Mouse (Mus musculus) kidney, postnatal 14 days (tissue): ENCODE data around the gene Nhsl2.
A peak's percentile ranks its signal among the peaks of the same experiment; 100 is the strongest.

Experiments used
- DNase-seq: peaks from one replicate; pipeline ENCODE4 v3.0.0; 2022; ENCODE audit warnings: mixed read lengths

Gene Nhsl2

DNA sequence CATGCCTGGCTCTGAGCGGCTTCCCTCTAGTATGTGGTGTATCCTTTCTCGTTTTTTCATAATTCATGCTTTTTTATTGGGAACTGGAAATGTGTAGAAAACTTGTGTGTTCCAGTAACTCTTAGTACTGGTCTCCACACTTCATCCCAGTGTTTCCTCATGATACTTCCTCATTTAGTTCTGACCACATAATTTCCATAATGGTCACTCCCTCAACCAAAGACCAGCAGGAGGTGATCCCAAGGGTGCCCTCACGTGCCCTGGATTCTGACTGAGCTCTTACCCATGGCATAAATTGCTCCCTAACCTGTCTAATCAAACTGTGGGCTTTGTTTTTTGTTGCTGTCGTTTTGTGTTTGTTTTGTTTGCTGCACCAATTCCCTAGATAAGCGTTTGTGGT is 58.1 kb downstream of the Nhsl2 start:
- DNase-seq, result no peak

DNA sequence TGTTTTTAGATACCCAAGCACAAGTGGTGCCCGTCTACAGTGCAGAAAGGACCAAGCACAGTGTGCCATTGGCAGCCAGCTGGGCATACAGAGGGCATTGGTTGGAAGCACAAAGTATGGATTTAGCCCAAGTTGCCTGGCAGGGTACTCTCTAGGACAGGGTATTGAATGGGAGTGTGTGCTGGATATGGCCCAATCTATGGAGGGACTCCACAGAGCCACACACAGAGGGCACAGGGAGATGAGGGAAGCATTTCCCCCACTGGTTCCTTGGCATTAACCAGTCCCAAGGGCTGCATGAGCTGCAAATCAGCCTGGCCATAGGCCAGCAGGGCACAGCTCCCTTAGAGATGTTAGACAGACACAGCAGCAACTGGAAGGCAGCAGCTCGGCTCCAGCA is 79.9 kb downstream of the Nhsl2 start:
- DNase-seq, result no peak

DNA sequence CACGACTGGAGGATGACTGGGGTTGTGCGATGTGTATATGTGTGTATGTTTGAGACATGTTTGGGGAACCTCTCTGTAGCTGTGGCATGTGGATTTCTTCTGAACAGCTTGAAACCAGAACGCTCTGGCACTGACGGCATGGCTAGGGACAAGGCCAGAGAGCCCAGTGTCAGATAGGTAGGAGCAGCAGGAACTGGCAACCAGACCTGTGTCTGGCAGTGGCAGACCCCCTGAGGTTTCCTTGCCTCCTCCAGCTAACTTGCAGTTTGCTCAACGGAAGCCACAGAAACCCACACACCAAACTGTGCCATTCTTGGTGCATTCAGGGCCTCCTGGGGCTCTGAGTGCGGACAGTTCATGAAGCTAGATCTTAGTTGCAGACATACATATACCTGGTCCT is 81.1 kb downstream of the Nhsl2 start:
- DNase-seq, result no peak

DNA sequence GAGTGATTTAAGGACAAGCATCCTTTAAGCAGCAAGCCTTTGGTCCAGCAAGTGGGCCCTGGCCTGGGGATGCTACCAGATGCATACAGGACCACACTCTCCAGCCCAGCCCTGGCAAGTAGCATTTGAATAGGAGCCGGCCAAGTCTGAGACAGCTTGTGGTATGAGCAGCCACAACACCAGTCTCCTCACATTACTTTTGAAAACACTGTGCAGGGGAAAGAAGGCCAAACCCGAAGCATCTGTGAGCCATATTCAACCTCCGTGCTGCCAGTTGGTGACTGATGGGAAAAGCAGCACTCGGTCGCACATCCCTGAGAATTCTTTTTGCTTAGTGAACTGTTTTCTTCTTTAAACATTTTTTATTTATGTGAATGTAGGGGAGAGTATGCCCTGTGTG is 81.8 kb downstream of the Nhsl2 start:
- DNase-seq, result no peak

GRCm38 (mm10) chrX:101932244-101932643 is 83.1 kb downstream of the Nhsl2 start:
- DNase-seq, result no peak

GRCm38 (mm10) chrX:101933346-101933745 is 84.2 kb downstream of the Nhsl2 start:
- no peak for DNase-seq

- DNase-seq, result no peak
Measured at GRCm38 (mm10) chrX:101935291-101935840, 86.2 kb downstream of the Nhsl2 start.

DNA sequence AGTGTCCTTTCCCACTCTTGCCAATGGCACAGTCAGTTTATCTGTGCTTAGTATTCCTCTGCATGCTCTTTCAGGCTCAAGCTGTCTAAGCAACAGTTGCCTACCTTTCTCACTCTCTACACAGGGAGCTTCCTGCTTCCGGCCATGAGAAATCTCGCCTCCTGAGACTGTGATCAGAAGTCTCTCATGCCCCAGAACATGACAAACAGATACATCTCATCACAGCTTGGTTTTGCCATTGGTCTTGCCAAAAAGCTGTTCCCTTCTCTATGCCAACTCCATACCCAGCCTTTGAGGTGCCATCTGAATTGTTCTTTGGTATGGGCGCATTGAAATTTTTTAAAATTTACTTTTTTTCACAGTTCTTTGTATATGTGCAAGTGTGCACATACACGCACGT is 90.3 kb downstream of the Nhsl2 start:
- DNase-seq, result no peak

GRCm38 (mm10) chrX:101942461-101942896 is 93.3 kb downstream of the Nhsl2 start:
- DNase-seq, result peak; percentile 80

DNA sequence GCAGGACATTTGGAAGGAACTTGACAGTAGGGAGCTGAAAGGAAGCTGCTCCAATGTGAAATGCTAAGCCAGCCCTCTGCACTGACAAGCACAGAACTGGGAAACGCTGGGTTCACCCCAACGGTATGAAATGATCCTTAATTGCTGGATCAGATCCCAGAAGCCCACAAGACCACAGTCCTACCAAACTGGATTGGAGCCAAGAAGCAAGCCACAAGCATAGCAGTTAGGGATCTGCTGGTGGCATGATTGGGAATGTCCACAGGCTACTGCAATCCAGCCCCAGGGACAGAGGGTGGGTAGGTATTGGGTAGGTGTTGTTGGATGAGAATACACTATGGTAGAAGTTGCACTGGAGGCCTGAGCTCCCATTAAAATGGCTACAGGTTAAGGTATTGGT is 94.6 kb downstream of the Nhsl2 start:
- DNase-seq, result peak; percentile 14

DNA sequence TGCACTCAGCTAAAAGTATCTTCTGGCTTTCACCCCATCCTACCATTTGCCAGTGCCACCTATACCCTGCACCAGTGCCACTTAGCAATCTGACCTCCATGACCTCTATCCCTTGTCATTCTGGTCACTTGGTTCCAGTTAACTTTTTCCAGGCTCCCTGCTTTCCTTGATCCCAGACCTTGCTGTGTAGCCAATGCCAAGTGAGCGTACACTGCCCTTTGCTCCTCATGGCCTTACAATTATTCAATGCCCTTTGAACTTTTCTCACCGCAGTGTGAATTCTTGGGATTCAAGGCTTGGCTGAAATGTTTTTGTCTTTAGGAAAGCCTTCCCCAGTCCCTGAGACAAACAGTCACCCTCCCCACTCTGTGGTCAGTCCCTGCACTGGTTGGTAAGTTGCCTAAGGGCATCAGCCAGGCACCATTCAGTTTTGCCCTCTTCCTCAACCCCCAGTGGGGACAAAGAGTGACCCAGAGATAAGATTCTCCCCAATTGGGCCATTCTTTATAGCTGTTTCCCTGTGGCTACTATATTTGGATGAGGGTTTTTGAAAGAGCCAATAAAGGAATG is 95.7 kb downstream of the Nhsl2 start:
- DNase-seq, result peak; percentile 62

- DNase-seq, result no peak
Measured at GRCm38 (mm10) chrX:101952436-101952835, 103.3 kb downstream of the Nhsl2 start.

DNA sequence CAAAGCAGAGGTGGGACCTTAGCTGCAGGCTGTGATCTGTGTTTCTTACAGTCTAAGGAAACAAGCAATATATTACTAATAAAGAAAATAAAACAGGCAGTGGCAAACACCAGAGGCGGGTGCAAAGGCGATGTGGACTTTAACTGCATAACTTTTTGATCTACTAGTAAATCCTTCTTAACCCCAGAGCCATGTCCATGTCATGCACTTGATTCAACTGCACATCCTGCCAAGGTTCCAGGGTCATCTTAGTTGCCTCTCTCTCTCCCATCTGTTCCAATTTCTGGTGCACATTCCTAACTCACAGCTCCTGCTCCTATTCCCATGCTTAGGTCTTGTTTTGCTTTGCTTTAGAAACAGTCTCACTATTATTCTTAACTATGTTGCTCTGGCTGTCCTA is 104.1 kb downstream of the Nhsl2 start:
- peak; percentile 12 for DNase-seq

GRCm38 (mm10) chrX:101953787-101954491 is 104.8 kb downstream of the Nhsl2 start:
- DNase-seq, result peak; percentile 91

DNA sequence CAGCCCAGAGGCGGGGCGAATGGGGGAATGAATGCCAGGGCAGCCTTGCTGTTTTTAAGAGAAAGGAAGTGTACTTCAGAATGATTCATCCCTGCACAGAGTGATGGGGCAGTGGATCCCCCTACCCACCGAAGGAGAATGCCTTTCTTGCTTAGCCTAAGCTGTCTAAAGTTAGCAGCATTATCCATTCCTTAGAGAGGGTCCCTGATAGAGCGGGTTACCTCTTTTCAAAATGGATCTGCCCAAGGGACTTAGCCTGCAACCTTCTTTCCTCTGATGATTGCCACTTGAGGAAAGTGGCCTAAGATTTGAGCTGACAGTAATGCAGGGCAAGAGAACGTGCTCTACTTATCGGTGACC is 105.3 kb downstream of the Nhsl2 start:
- no peak for DNase-seq

DNA sequence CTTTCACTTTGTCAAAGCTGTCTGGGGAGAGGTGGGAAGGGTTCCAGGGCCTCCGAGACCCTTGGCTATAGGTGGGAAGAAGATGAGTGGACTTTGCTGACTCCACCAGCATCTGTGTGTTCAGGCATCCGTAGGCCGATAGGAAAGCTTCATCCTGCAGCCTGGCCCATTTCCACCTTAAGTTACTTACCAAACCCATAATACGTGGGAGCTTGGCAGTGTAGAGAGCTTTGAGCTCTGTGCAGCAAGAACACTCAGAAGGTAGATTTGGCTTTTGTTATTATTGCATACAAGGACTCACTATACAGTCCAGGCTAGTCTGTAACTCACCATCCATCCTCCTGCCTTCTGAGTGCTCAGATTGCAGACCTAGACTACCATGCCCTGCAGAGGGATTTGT is 112.7 kb downstream of the Nhsl2 start:
- DNase-seq, result no peak

- DNase-seq, result no peak
Measured at GRCm38 (mm10) chrX:101963711-101964110, 114.5 kb downstream of the Nhsl2 start.

DNA sequence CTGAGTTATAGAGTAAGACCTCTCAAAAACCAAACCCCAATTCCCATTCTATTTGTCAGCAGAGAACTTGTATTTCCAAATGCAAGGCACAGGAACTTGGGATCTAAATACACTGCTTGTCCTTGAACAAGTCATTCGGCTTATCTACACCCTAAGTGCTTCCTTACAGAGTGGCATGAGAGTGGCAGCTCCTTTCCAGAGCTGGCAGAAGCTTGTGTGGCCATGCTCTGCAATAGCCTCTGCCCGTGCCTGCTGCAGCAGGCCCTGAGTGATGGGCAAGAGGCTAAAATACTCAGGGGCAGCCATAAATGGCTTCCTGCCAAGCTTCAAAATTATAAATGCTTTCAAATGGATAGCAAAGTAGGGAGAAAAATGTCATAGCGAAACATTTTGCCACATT is 123.8 kb downstream of the Nhsl2 start:
- DNase-seq, result no peak

DNA sequence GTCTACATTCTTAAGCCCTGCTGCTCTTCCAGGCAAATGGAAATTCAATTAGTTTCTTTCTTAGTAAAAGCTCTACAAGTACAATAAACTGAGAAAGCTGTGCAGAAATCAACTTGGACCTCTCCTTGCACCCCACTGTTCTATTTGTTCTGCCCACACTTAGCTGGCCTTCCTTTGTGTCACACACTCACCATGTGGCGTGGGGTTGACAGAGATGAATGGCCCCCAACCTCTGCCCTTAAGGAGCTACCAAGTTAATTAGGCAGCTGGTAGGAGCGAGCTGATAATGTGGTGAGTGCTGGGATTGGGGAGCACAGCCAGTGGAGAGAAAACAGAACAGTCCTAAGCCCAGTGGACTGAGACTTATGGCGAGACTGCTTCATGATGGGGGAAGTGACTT is 127.7 kb downstream of the Nhsl2 start:
- no peak for DNase-seq

DNA sequence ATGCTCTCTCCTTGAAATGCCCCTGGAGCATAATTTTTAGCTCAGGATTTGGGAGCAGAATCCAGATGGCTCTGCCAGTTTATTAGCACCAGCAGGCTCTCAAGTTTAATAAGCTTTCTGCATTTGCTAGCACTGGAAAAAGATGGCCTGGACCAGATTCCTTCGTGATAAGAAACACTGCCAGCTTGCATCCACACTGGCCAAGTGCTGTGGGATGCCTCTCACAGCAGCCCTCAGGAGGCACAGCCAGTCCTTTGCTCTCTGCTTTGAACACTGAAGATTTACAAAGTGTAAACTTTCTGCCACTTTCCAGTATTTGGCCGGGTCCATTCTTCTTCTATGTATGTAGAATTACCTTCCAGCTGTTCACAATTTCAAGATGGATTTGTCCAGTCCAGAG is 129.7 kb downstream of the Nhsl2 start:
- DNase-seq, result no peak

- no peak for DNase-seq
Measured at GRCm38 (mm10) chrX:101979267-101979666, 130.1 kb downstream of the Nhsl2 start.

DNA sequence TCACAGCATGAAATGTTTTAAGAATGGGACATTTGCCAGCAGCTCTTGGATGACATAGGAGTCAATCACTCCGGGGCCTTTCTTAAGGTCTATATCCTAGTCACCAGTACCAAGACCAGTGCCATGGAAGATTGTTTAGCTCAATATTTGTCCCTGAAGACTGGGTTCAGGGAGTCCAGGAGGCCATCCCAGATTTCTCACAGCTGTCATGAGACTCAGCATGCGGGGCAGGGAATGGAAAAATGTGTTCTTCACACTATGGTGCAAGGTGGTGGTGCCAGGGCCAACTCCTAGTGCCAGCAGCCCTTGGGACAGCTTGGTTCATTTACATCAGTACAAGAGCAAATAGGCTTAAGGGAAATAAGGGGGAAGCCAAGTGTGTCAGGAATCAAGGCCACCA is 131.4 kb downstream of the Nhsl2 start:
- no peak for DNase-seq

- no peak for DNase-seq
Measured at GRCm38 (mm10) chrX:101981450-101981849, 132.3 kb downstream of the Nhsl2 start.

DNA sequence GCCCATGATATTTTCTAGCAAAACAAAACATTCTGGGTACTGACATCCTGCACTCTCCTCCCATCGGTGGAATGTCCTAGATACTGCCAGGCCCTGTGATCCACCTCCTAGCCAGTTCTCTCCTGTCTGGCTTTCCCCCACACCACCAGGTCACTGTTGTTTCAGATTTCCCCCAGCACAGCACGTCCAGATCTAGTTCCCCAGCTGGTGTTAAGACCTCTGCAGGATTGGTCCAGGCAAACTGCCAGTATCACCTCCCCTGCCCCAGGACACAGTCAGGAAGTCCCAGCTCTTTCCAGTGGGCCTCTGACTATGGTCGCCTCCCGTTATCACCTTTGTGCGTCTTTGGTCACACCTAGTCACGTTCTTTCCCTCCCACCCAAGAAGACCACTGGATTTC is 134.5 kb downstream of the Nhsl2 start:
- DNase-seq, result peak; percentile 9
